Mouse (Mus musculus) testis, postnatal 10 days (tissue): Measurements from ENCODE around the gene Ctcf.

Source experiments
- DNase-seq: peaks from one replicate; pipeline ENCODE4 v3.0.0; 2021; ENCODE audit warnings: low spot score

Ctcf gene

GRCm38 (mm10) chr8:105648929-105649328 is 12.6 kb downstream of the Ctcf start:
- no peak for DNase-seq

DNA sequence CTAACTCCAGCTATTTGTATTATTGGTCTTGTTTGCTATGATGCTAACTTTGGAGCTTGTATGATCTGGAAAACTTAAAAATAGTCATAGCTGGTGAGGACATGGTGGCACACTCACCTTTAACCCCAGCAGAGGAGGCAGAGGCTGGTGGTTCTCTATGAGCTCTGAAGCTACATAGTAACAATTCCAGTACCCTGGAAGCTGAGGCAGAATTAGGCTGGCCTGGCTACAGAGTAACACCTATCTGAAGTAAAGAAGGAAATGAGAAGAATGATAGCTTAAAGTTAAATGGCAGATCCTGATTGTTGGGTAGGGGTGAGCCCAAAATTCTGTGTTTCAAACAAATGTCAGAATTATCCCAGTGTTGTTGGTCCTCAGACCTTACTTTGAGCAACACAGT is 21.3 kb downstream of the Ctcf start:
- DNase-seq: no peak

GRCm38 (mm10) chr8:105661167-105661566 is 24.8 kb downstream of the Ctcf start:
- no peak for DNase-seq

- DNase-seq: no peak
Observed at GRCm38 (mm10) chr8:105677891-105678290, 41.5 kb downstream of the Ctcf start.

DNA sequence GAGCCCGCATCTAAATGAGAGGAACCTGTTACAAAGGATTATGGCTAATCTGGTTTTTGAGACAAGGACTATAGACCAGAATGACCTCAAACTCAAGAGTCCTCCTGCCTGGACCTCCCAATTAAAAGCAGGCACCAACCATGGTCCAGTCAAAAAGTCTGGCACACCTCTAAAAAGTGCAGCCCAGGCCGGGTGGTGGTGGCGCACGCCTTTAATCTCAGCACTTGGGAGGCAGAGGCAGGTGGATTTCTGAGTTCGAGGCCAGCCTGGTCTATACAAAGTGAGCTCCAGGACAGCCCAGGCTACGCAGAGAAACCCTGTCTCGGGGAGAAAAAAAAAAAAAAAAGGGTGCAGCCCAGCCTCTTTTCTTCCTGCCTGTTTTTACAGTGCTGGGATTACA is 49.0 kb downstream of the Ctcf start:
- DNase-seq: no peak

GRCm38 (mm10) chr8:105685796-105686308 is 49.5 kb downstream of the Ctcf start, which contains the start of gene Carmil2:
Carmil2 (plus strand) TSS chr8:105686274.
- peak; percentile 80 for DNase-seq

GRCm38 (mm10) chr8:105686551-105686950 is 50.2 kb downstream of the Ctcf start:
- no peak for DNase-seq

GRCm38 (mm10) chr8:105687512-105687911 is 51.1 kb downstream of the Ctcf start:
- no peak for DNase-seq

DNA sequence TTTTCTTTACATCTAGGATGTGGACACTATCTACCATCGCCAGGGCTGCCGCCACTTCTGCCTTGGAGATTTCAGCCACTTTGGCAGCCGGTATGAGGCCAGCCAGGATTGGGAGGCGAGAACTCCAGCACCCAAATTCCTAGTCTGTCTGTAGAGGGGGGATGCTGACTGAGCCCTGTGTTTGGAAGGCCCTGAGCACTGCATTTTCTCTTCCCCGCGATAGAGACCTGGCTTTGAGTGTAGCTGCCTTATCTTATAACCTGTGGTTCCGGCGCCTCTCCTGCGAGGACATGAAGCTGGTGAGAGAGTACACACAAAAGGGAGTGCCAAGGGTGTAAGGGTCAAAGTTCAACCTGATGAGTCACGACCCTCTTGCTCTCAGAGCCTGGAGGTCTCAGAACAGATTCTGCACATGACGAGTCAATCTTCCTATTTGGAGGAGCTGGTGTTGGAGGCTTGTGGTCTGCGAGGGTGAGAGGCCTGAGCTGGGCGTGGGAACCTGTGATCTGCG is 51.9 kb downstream of the Ctcf start:
- DNase-seq: no peak

GRCm38 (mm10) chr8:105689256-105689982 is 53.1 kb downstream of the Ctcf start:
- DNase-seq: no peak

DNA sequence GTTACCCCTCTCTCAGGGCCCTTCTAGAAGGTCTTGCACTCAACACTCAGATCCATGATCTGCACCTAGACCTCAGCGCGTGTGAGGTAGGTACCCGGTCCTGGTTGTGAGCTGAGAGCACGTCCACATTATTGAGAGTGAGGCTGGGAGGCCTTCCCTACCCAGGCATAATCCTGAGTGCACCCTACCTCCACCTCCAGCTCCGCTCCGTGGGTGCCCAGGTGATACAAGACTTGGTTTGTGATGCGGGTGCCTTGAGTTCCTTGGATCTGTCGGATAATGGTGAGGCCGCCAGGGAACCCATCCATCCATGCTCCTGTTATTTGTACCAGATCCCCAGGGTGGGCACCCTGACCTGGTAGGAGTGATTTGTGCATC is 53.6 kb downstream of the Ctcf start:
- DNase-seq: no peak

- no peak for DNase-seq
Observed at GRCm38 (mm10) chr8:105690978-105691377, 54.6 kb downstream of the Ctcf start.

GRCm38 (mm10) chr8:105692449-105693182 is 56.2 kb downstream of the Ctcf start:
- DNase-seq: no peak

GRCm38 (mm10) chr8:105693648-105694047 is 57.3 kb downstream of the Ctcf start:
- peak; percentile 88 for DNase-seq

DNA sequence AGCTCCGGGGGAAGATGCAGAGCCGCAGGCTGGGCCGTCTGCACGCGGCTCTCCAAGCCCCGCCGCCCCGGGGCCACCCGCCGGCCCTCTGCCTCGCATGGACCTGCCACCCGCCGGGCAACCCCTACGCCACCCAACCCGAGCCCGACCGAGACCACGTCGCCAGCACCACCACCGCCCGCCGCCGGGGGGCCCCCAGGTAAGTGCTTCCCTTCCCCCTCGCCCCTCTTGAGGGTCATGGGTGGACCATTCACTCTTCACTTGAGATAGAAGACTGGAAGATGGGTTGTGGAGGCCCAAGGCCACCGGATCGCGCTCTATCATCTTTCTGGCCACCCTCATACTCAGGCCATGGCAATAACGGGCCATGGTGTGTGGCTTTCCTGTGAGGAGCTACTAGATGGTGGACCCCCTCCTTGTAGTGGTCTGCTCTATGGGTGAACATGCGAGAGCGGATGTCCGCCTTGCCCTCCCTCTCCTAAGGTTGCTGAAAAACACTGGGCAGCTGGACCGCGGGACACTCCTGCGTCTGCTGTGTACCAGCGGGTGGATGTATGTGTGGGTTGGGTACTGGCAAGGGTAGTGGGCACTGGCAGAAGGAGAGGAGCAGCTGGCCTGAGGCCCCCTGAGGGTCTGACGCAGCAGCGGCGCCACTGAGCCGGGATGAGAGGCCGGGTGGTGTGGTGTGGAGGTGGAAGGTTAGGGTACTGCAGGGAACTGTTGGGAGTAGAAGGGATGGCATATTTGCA is 57.9 kb downstream of the Ctcf start:
- peak; percentile 66 for DNase-seq

DNA sequence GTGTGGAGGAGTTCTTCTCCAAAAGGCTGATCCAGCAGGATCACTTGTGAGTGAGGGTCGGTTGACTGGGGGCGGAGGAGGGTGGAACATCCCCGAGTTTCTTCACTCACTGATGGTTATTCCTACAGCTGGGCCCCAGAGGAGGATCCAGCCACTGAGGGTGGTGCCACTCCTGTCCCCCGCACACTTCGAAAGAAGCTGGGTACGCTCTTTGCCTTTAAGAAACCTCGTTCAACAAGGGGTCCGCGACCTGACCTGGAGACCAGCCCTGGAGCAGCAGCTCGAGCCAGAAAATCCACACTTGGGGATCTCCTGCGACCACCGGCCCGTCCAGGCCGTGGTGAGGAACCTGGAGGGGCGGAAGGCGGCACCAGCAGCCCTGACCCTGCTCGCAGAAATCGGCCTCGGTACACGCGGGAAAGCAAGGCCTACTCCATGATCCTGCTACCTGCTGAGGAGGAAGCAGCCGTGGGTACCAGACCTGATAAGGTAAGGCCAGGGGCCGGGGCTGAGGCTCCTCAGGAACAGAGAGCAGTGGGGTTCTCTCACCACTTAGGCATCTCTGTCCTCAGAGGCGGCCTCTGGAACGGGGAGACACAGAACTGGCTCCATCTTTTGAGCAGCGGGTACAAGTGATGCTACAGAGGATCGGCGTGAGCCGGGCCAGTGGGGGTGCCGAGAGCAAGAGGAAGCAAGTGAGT is 58.9 kb downstream of the Ctcf start:
- DNase-seq: peak; percentile 41

- peak; percentile 42 for DNase-seq
Observed at GRCm38 (mm10) chr8:105697196-105697780, 60.9 kb downstream of the Ctcf start.

- DNase-seq: no peak
Observed at GRCm38 (mm10) chr8:105698734-105699133, 62.4 kb downstream of the Ctcf start.

- DNase-seq: no peak
Observed at GRCm38 (mm10) chr8:105699488-105700215, 63.3 kb downstream of the Ctcf start.

GRCm38 (mm10) chr8:105700566-105700965 is 64.2 kb downstream of the Ctcf start:
- peak; percentile 59 for DNase-seq
